Mouse (Mus musculus): ENCODE measurements around the gene Rab28.
"Not testable (repeated sequence)": the region's sequence is repeated elsewhere in the genome, so short reads cannot be mapped to it uniquely, and the experiment has no call there.

Gene Rab28

DNA sequence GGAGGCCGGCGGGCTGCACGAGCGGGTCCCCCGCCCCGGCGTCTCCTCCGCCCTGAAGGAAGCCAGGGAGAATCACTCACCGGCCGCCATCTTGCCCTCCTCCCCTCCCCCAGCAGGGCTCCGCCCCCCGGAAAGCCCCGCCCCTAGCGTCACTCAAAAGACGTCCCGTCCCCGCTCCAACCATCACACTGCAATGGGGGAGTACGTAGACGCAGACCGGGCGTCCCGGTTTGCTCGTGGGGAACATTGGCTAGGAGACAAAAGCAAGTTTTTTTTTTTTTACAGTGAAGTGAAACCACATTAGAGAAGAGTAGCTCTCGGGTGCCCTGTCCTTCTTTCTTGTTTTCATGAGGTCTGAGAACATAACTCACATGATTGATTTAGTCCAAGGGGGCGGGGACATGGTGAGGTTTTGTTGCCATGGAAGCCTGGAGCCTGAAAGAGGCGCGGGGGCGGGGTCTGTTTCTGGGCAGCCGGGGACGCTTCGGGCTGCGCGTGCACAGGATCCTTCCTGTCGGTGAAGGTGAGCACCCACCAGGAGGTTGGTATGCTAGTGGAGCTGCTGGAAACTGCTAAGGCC is at the start of gene Rab28:
Gene Rab28 (minus strand): TSS at position 107 of the 580 bp plus-strand sequence.
- peak; percentile 98 for DNase-seq

DNA sequence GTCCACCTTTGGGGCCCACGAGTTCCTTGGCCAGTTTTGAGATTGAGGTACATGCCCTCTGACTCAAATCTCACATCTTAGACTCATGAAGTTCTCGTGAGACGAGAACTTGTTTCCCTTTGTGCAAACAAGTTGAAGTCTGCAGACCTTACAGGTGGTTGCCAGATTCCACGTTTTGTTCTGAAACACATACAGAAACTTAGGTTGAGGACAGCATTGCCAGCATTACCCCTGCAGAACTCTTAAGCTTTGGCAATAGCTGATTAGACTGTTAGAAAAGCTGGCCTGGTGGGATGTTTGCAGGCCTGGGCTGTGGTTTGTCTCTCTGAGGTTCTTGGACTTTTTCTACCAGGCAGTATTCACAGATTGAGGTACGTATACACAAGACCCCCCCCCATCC is 49.4 kb upstream of the Rab28 start:
- DNase-seq, result no peak

DNA sequence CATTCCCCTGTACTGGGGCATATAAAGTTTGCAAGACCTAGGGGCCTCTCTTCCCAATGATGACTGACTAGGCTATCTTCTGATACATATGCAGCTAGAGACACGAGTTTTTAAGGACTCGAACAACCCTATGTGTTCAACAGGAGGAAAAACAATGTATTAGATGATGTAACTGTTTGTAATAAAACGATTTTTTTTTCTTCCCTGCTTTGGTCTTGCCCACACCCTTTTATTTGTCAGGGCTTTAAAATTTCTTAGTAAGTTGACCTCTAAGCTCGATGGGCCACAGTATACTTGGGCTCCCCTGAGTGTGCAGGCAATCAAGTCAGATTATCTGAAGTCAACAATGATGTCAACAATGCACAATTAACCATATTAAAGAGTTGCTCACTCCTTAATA is 48.4 kb upstream of the Rab28 start:
- DNase-seq, result no peak

DNA sequence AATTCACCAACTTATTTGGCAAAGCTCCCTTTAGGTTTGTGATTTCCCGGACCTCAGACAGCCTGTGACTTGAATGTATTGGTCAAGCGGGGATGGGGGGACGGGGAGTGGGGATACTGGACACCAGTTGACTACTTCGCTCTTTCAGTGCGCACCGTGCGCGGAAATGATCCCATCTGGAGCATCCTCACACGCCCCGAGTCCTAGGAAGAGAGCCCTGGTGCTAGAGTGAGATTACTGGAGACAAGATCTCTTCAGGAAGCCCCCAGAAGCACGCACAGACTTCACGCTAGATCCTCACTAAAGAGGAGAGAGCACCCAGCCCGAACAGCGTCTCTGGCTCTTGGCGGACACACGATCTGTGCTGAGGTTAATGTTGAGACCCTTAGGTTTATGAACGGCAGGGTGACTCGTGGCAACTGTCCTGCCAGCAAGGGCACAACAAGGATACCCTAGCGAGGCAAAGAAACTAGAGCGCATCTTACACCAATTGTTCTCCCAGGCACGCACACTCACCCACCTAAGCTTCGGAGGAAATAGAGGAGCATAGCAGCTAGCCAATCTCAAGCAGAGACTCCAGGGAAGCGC is 47.5 kb upstream of the Rab28 start:
- no peak for DNase-seq

DNA sequence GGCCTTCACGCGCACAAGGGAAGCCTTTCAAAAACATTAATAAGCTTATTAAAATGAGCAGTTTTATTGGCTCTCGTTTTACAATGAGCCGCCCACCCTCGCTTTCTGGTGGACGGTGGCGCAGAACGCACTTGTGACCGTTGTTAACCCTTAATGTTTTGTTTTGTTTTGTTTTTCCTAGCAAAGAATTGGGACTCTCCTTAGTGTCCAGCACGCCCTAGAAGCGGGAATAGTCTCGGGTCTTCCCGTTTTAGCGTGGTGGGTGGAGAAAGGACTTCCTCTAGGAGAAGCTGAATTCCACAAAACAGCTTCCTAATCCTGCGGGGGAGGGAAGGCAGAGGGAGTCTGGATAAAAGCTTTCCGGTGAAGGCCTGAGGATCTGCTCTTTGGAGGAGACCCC is 46.9 kb upstream of the Rab28 start:
- DNase-seq, result no peak

DNA sequence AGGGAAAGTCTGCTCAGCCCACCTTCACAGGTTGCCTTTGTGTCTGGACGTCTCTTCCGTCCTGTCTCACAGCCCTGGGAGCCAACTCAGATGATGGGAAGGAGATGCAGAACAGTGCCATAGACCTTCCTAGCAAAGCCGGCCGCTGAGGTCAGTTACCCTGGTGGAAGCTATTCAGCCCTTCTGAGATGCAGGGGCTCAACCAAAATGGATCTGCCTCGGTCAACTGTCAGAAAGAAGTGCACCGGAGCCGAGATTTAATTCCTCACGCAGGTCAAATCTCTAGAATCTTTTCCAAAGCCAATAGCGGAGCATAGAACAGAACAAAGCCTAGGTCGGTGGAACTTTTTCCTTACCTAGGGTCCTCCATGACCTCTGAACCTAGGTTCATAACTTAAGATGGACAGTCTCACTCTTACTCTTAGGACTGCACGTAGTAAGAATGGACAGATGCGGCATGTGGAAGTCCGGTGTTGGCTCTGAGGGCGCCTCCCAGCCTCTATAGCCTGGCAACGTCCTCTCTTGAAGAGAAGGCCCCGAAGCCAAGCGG is 46.3 kb upstream of the Rab28 start:
- no peak for DNase-seq

DNA sequence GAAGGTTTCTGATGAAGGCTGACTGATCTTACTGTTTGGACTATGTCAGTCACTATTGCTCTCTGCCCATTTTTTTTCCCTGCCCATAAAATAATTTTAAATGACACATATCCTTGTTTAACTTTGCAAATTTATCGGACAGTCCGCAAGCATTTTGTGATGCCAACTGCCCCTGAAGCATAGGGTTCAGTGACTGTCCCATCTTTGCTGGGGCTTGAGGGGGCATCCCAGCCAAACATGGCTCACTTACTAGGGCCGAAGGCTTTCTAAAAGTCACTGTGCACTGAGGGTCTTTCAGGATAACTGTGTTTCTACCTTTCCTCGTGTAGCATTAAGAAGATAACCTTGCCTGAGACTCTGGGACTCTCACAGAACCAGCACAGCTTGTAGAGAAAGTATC is 44.8 kb upstream of the Rab28 start:
- no peak for DNase-seq

DNA sequence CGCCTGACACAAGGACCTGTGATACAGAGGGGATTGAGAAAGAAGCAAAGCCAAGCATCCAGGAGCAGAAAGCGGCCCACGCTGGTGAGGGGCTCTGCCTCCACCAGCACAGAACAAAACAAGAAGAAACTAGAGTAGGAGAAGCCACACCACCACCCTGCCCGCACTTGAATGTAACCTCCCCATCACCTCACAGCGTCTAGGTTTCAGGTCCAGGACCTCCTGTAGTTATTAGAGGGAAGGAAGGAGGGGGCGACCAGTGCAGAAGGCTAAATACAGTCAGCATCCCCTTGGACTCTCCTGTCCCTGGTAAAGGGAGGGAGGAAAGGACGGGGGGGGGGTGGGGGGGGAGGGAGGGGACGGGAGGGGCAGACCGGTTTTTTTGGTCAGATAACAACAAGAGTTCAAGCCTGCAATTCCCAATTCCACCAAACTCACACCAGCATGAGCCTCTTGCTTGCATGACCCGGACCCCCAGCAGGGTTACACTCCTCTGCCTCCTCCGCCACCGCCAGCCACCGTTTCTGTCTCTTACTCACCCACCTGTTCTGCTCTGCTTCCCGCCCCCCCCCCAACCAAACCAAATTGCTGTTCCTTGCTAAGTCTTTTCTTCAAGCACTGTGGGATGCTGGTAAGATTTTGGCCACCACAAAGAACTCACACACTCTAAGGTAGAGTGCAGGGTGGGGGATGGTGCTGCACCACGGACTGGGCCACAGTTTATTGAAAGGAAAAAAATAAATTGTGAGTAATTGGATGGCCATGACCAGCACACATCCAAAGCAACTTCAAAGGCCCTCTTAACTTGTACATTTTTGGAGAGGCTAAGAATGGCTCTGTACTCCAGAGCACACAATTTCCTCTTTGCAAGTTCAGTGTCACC is 37.2 kb upstream of the Rab28 start:
- DNase-seq, result no peak

DNA sequence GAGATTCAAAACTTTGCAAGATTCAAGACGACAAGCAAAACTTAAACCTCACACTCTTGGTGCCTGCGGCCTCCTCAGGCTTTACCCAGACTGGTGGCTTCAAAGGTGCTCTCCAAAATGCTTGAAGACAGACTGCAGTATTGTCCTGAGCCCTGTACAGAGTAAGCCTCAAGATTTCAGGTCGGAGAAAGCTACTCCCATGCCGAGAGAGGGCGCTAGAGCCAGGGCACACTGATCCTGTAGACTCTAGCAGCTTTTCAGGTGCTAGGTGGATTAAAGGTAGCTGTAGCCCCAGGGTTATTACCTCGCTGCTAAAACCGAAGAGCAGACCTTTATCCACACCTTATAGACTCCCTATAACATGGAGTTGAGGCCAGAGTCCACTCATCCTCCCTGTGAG is 36.3 kb upstream of the Rab28 start:
- no peak for DNase-seq

DNA sequence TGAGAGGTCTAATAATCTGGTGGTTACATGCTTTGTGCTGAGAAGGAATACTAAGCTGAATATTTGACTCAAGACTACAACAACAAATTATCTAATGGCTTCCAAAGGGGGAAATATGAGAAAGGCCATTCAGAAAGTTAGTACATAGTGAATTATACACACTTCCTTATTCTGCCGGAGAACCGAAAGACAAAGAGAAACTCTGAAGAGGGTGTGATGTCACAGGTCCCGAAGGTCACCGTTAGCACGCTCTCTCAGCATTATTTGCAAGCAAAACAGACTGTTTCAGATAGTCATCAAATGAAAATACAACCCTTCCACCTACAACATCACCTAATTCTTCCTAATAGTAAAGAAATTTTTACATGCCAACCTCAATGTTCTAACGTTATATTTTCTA is 30.9 kb upstream of the Rab28 start:
- DNase-seq, result peak; percentile 31 to 46

DNA sequence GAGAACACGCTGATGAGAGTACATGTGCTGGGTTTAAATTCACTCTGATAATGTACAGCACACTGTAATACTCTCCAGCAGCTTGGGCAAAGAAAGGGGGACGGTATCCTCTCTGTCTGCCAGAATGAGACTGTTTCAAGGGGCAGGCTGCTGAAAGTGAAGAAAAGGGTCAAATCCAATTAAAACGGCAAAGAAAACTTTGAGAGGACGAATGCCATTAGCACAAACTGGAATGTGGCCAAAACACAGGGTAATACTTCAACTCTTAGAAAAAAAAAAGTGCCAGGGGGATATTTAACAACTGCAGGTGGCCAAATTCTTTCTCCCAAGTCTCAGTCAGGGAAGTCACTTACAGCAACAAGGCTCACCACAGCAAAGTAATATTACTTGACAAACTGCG is 29.1 kb upstream of the Rab28 start:
- no peak for DNase-seq

DNA sequence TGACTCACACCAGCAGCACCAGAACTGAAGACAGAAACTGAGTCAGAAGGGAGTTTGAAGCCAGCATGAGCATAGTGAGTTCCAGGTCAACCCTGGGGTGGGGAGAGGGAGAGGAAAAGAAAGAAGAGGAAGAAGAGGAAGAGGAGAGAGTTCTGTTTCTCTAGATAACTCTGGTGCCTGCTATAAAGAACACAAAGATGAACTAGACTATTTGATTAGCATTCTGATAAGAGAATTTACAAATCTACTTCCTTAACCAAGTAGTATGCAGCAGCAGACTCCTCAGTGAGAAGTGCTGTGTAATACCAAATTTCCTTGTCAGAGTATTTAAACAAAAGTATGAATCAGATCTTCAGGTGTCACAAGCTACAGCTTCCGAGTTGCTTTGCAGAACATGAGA is 19.1 kb upstream of the Rab28 start:
- DNase-seq, result no peak

DNA sequence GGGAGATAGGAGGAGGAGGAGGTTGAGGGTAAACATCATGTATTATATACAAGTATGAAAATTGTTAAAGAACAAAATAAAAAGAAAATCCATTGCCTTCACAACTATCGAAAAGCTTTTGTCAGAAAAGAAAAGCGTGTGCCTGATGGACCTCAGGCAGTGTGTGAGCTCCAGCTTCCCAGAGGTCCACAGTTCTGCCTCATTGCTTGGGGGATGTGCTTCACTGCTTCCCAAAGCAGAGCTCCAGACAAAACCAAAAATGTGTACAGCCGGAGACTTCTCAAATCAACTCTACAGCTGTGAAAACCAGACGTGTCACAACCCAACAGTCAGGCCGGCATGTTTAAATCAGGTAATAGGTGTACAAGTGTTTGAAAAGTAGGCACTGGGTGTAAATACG is 17.6 kb upstream of the Rab28 start:
- no peak for DNase-seq

DNA sequence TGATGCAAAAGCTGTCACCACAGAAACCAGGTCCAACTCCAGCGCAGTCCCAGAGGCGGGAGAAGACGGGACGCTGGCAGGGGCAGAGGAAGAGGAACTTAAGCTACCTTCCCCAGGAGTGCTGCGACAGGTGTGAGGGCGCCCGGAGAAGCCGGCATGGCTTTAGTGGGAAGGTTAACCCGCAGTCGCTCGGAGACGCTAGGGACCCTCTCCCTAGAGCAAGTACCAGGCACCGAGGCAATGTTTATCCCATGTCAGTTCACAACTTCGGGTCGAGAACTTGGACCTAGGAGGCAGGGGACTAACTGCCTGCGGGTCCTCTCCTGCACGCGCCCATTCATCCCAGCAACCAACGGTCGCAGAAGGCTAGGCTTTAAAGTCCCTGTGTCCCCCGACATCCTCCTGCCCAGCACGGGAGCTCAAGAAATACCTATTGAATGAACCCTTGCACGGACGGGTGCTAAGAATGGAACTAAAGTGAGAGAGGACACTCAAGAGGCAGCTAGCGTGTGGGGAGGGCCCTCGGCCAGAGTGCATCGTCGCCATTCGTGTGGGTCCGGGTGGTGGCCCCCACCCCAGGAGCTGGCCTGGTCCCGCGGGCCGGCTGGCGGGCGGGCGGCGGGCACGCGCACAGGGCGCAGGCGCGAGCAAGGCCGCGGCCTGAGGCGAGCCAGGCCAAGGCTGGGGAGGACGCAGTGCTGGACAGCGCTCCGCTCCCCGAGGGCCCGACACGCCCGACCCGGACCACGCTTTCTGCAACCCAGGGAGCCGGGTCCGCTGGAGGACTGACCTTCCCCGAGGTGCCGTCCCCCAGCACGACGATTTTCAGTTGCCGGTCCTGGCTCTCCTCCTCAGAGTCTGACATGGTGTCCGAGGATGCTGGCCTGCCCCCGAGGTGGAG is 592 bp downstream of the Rab28 start:
- peak in 1 of 2 experiments; percentile 14 for DNase-seq

DNA sequence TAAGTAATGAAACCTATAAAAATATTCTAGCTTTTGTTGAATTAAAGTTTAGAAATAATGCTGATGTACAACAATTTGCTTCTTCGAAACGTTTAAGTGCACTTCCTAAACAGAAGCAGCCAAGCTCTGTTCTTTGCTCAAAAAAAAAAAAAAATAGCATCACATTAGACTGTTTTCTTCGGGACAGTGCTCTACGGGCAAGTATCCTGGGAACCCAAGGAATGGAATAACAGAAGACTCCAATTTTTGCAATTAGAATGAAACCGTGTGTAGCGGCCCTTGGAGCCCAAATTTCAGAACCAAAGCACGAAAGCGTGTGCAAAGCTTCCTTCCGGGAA is 1.2 kb downstream of the Rab28 start:
- no peak for DNase-seq

DNA sequence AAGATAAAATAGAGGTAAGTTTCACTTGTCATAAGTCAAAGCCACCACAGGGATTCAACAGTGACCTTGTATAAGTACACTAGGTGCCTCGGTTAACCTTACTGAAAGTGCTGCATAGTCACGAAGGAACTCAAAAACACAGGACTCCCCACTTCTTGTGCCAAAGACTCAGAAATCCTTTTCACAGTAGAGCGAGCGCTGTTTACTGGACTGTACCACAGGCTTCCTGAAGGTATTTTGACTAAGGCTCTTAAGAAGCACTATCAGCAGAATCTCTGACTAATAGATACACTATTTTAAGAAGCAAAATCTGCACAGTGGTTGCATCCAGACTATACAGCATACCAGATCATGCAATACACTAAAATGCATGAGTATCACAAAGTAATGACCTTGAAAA is 6.9 kb downstream of the Rab28 start:
- DNase-seq, result not testable (repeated sequence)

DNA sequence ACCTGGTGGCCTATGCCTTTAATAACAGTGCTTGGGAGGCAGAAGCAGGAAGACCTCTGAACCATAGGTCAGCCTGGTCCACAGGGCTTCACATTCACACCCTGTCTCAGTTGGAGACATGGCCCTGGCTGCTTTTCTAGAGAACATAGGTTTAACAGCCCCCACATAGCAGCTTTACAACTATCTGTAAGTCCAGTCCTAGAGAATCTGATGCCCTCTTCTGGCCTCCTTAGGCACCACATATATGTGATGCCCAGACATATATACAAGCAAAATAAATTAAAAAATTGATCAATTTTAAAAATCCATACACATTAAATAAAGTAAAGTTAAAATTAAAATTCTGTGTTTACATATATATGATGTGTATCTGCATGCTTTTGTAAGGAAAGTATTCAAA is 10.0 kb downstream of the Rab28 start:
- peak; percentile 16 to 18 for DNase-seq

DNA sequence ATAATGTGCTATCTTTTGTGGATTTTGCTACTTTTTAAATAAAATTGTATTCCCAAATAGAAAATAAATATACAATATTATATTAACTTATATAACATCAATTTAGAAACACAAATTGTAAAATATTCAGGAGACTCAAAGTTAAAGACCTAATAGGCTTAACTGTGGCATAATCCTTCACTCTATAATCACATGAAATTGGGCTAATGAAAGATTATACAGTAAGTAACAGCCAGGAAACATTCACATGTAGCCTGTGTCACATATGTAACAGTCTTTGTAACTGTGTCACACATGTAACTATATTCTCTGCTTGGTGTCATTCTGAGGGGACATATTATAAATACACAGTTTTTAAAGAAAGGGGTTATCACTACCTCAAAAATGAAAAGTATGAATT is 22.9 kb downstream of the Rab28 start:
- no peak for DNase-seq

DNA sequence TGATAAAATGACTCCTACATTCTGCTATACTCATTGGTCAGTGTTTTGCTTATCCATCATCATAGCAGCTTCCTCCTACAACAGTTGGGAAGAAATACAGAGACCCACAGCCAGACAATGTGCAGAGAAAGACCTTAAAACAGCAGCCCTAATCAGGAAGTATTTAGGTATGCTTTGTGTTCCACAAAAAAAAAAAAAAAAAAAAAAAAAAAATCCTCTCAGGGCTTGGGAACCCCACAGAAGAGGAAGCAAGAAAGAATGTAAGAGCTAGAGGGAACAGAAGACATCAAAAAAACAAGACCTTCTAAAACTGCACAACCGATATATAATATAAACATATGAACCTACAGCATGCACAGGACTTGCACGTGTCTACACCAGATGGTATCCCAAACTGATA is 24.0 kb downstream of the Rab28 start:
- no peak for DNase-seq

DNA sequence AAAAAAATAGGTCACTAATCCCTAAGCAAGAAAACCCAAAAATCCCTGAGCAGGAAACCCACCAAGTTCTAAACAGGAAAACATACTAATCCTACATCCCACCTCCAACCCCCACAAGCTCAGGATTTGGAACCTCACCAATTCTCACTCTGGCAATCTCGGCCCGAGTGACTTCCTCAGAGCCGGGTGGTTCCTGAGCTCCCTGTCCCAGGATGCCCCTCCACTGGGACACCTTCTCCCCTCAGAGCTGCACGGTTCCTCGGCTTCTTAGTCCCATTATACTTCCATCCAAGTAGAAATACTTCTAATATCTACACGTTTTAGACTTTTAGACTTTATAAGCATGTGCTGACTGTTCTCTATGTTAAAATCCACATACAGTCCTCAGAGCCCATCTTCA is 41.9 kb downstream of the Rab28 start:
- no peak for DNase-seq

DNA sequence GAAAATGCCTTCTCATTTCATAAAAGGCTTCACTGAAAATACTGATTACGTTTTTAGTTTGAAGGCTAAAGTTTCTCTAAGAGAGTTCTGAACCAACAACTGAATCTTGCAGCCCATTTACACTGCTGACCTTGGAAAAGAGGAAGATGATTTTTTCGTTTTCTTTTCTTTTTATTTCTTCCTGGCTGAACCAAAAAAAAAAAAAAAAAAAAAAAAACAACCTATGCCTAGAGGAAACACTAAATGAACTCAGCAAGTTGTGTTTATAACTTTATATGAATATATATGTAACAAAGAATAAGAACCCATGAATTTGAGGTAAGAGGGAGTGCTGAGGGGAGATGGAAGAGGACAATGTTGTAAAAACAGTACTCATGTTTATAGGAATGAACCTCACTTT is 71.2 kb downstream of the Rab28 start:
- DNase-seq, result no peak

DNA sequence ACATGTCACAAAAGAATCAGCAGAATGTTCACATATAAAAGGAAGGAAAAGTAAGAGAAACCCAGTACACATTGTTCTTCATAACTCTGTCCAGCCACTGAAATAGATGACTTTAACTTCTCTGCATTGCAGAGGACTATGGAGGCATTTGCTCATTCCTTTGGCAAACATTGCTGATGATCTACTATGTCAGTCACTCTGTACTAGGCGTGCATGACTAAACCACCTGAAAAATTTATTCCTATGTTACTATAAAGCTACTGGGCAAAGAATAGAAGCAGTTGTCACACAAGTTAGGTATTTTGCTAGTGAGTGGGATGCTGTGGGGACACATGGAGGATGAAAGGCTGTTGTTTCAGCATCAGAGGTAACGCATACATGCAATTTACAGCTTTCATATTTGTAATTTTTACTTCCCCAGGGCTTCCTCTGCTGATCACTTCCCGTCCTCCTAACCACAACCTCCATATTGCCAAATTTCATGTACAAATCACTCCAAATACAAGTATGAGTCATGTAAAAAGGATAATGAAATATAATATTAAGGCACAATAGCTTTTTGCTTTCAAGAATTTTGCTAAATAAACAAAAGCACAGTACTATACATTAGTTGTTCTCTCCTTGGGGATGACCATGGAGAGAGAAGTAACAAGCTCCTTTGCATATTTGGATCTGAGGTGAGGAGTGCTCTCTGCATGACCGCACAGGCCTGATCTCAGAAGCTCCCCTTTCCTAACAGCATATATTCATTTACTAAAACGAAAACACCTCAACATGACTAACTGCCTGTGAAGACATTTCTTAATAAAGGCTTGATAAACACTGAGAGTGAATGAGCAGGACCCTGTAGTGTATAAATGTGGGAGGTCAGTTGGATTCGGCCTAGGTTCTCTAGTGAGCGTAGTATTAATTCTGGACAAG is 80.5 kb downstream of the Rab28 start:
- DNase-seq, result no peak
